Mouse (Mus musculus) erythroblast, embryonic 14.5 days (primary cell): ENCODE data around the gene Fanci.

Source experiments
- GATA1 ChIP-seq: IDR thresholded peaks from 2 replicates; pipeline ENCODE4 v1.6.1; 2012; ENCODE audit warnings: low read length, inconsistent platforms, mixed read lengths
- TAL1 ChIP-seq: IDR thresholded peaks from 3 replicates; pipeline ENCODE4 v1.6.1; 2012; ENCODE audit warnings: low read length, inconsistent platforms, mixed read lengths

DNA sequence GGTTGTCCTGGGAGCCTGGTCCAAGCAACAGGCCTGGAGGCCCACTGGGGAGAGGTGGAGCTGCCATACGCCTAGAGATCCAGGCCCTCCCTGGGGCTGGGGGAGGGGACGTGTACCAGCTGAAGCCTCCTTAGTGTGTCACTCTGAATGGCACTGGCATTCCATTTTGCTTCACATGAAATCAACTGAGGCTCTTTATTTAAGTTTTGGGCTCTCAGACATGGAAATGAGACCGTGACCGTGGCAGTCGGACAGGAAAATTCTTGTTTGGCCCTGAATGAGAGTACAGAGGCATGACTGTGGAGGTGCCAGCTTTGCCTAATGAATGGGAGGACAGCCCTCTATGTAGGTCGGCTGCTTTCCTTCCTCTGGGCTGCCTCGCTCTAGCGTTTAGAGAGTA lies 29.5 kb upstream of the Fanci start:
- no peak for TF ChIP-seq GATA1
- no peak for TF ChIP-seq TAL1
